Mouse (Mus musculus) kidney, embryonic 15.5 days (tissue): ENCODE measurements around the gene Antxr1. TPM values are rescaled to one million over a fixed set of nuclear protein-coding genes. Genes with fewer than 3 reads are reported as not detected.

Experiments used
- ATAC-seq: fragments of 200-750 bp; cut with Nextera tagmentation; replicated peaks from 2 replicates; pipeline ENCODE4 v1.8.0; 2017; ENCODE audit warnings: moderate TSS enrichment; ENCODE audit not compliant: low FRiP score
- H3K27ac ChIP-seq: fragments of 300-500 bp; sonication (generic); 2 replicates; pipeline ENCODE4 v1.5.1; 2015; ENCODE audit warnings: mild to moderate bottlenecking, inconsistent platforms
- H3K27me3 ChIP-seq: fragments of 300-500 bp; sonication (generic); 2 replicates; pipeline ENCODE4 v1.6.1; 2015; ENCODE audit warnings: inconsistent platforms
- H3K36me3 ChIP-seq: fragments of 300-500 bp; sonication (generic); 2 replicates; pipeline ENCODE4 v1.6.1; 2015; ENCODE audit warnings: inconsistent platforms
- H3K4me1 ChIP-seq: fragments of 300-500 bp; sonication (generic); 2 replicates; pipeline ENCODE4 v1.6.1; 2015; ENCODE audit warnings: inconsistent platforms
- H3K4me2 ChIP-seq: fragments of 300-500 bp; sonication (generic); 2 replicates; pipeline ENCODE4 v1.6.1; 2015; ENCODE audit warnings: moderate library complexity, mild to moderate bottlenecking, inconsistent platforms
- H3K4me3 ChIP-seq: fragments of 300-500 bp; sonication (generic); replicated peaks from 2 replicates; pipeline ENCODE4 v1.5.1; 2015; ENCODE audit warnings: mild to moderate bottlenecking, inconsistent platforms
- H3K9ac ChIP-seq: fragments of 300-500 bp; sonication (generic); 2 replicates; pipeline ENCODE4 v1.6.1; 2015; ENCODE audit warnings: mild to moderate bottlenecking, inconsistent platforms
- H3K9me3 ChIP-seq: fragments of 300-500 bp; sonication (generic); replicated peaks from 2 replicates; pipeline ENCODE4 v1.6.1; 2016; ENCODE audit warnings: inconsistent platforms
- WGBS: fragments of 180-500 bp; shearing (Covaris S2); methylation state at CpG from one replicate; pipeline ENCODE4 v1.1.7; 2015; ENCODE audit warnings: mixed read lengths; 5-methylcytosine and 5-hydroxymethylcytosine counted together
- polyA plus RNA-seq: library from polyadenylated mRNA; unstranded; fragments of >200 nt; fragmentation: Nextera tagmentation; extraction: Ambion mirVana; gene quantifications from 2 replicates; pipeline ENCODE4 v1.2.1, GENCODE M21; 2015

Antxr1 gene
- polyA plus RNA-seq, 1 experiment from 2014 or later: 6.2 TPM

GRCm38 (mm10) chr6:87170875-87171274 lies 164.7 kb downstream of the Antxr1 start:
- WGBS: 72% methylated on average over 6 of the region's 6 CpGs
- Histone ChIP-seq H3K4me2 (no peak overlapping the region), H3K36me3 (0 out of 2 replicates have a peak, but pooled peaks cover 6% of the 10 kb centered on the region), H3K27me3 (no peaks in the 10 kb centered on the region), H3K9ac (no peak overlapping the region), H3K4me3 (no peak overlapping the region), H3K9me3 (no peaks in the 10 kb centered on the region), H3K27ac (no peak overlapping the region), H3K4me1 (no peaks in the 10 kb centered on the region)
- ATAC-seq: no peak

DNA sequence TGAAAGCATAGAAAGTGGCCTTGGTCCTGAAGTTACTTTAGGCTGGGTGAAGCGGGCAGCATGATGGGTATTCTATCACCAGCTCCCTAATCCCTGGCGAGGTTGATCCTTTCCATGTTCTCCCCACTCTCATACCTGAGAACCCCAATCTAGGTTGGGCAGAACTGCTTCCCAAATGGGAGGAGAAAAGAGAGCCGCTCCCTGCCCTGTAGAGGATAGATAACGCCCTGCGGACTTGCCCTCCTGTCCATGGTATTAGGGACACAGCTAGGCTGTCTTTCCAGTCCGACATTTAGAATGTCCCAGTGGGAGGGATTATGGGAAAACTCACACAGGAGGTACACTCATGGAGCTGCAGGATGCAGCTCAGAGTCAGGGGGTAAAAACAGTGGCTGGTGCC lies 165.3 kb downstream of the Antxr1 start:
- Histone ChIP-seq H3K27me3 (no peaks in the 10 kb centered on the region), H3K9ac (no peak overlapping the region), H3K27ac (no peak overlapping the region), H3K36me3 (0 out of 2 replicates have a peak, but pooled peaks cover 2% of the 10 kb centered on the region), H3K4me3 (no peak overlapping the region), H3K9me3 (no peaks in the 10 kb centered on the region), H3K4me1 (no peaks in the 10 kb centered on the region), H3K4me2 (no peak overlapping the region)
- WGBS: 87% methylated on average over 6 of the region's 6 CpGs
- no peak for ATAC-seq

- H3K27ac ChIP-seq: no peak overlapping the region
- H3K4me3 ChIP-seq: no peak overlapping the region
- no peaks in the 10 kb centered on the region for H3K4me1 ChIP-seq
- H3K27me3 ChIP-seq: no peaks in the 10 kb centered on the region
- 86% methylated on average over 9 of the region's 9 CpGs for WGBS
- no peak overlapping the region for H3K9ac ChIP-seq
- no peaks in the 10 kb centered on the region for H3K9me3 ChIP-seq
- no peak overlapping the region for H3K4me2 ChIP-seq
- no peak for ATAC-seq
- H3K36me3 ChIP-seq: 0 out of 2 replicates have a peak, but pooled peaks cover 2% of the 10 kb centered on the region
Observed at GRCm38 (mm10) chr6:87168021-87168420, 167.6 kb downstream of the Antxr1 start.

GRCm38 (mm10) chr6:87166673-87167305 lies 168.8 kb downstream of the Antxr1 start:
- ATAC-seq: no peak
- Histone ChIP-seq H3K9me3 (no peaks in the 10 kb centered on the region), H3K4me1 (peaks cover 2% of the 10 kb centered on the region; the same call in 1 of the 2 replicates), H3K27me3 (no peaks in the 10 kb centered on the region), H3K4me2 (no peak overlapping the region), H3K4me3 (no peak overlapping the region), H3K9ac (no peak overlapping the region), H3K27ac (no peak overlapping the region), H3K36me3 (0 out of 2 replicates have a peak, but pooled peaks cover 2% of the 10 kb centered on the region)
- 71% methylated on average over 12 of the region's 12 CpGs for WGBS

GRCm38 (mm10) chr6:87165536-87166311 lies 169.9 kb downstream of the Antxr1 start:
- 53% methylated on average over 8 of the region's 8 CpGs for WGBS

GRCm38 (mm10) chr6:87161391-87162263 lies 174.0 kb downstream of the Antxr1 start:
- Histone ChIP-seq H3K9ac (no peak overlapping the region), H3K4me2 (no peak overlapping the region), H3K4me3 (no peak overlapping the region), H3K4me1 (peaks cover 18% of the 10 kb centered on the region), H3K36me3 (0 out of 2 replicates have a peak, but pooled peaks cover 2% of the 10 kb centered on the region), H3K9me3 (no peaks in the 10 kb centered on the region), H3K27ac (no peak overlapping the region), H3K27me3 (no peaks in the 10 kb centered on the region)
- WGBS: 47% methylated on average over 12 of the region's 12 CpGs
- no peak for ATAC-seq

More at GRCm38 (mm10) chr6:87165536-87166311, 169.9 kb downstream of the Antxr1 start:
- Histone ChIP-seq H3K27me3 (no peaks in the 10 kb centered on the region), H3K27ac (no peak overlapping the region), H3K4me2 (no peak overlapping the region), H3K4me3 (no peak overlapping the region), H3K36me3 (0 out of 2 replicates have a peak, but pooled peaks cover 2% of the 10 kb centered on the region), H3K4me1 (peaks cover 6% of the 10 kb centered on the region; the same call in 1 of the 2 replicates), H3K9me3 (no peaks in the 10 kb centered on the region), H3K9ac (no peak overlapping the region)
- no peak for ATAC-seq

- ATAC-seq: no peak
- H3K9me3 ChIP-seq: no peaks in the 10 kb centered on the region
- H3K27ac ChIP-seq: peak overlapping the region; percentile 45; the same call in 1 of the 2 replicates
- peaks cover 18% of the 10 kb centered on the region for H3K4me1 ChIP-seq
- WGBS: 60% methylated on average over 5 of the region's 5 CpGs
- no peak overlapping the region for H3K4me2 ChIP-seq
- no peak overlapping the region for H3K9ac ChIP-seq
- no peak overlapping the region for H3K4me3 ChIP-seq
- no peaks in the 10 kb centered on the region for H3K27me3 ChIP-seq
- H3K36me3 ChIP-seq: 0 out of 2 replicates have a peak, but pooled peaks cover 2% of the 10 kb centered on the region
Observed at GRCm38 (mm10) chr6:87160196-87160595, 175.4 kb downstream of the Antxr1 start.

DNA sequence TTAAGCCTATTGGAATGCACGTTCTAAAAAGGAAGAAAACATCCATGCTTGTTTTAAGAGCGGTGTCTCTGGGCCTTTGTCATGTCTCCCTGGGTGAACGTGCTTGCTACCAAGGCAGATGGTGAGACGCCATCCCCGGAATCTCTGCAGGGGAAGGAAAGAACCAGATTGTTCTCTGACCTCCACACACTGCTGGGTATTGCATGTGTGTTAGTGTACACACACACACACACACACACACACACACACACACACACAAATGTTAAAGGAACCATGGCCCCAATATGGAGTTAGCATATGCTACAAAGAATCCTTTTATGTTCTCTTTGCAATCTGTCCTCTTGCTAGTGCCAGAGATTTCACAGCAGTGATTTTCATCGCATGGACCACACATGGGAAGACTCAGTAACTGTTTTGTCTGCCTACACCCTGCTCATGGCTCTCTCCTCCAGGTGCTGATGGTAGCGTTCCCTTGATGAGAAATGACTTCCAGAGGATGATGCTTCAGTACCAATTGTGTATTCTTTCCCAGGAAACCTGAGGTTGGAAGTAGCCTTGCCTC lies 177.5 kb downstream of the Antxr1 start:
- H3K27ac ChIP-seq: no peak overlapping the region
- no peaks in the 10 kb centered on the region for H3K9me3 ChIP-seq
- H3K4me2 ChIP-seq: no peak overlapping the region
- no peaks in the 10 kb centered on the region for H3K36me3 ChIP-seq
- H3K4me1 ChIP-seq: peaks cover 18% of the 10 kb centered on the region
- WGBS: 85% methylated on average over 7 of the region's 7 CpGs
- H3K9ac ChIP-seq: no peak overlapping the region
- no peak for ATAC-seq
- H3K27me3 ChIP-seq: no peaks in the 10 kb centered on the region
- H3K4me3 ChIP-seq: no peak overlapping the region

DNA sequence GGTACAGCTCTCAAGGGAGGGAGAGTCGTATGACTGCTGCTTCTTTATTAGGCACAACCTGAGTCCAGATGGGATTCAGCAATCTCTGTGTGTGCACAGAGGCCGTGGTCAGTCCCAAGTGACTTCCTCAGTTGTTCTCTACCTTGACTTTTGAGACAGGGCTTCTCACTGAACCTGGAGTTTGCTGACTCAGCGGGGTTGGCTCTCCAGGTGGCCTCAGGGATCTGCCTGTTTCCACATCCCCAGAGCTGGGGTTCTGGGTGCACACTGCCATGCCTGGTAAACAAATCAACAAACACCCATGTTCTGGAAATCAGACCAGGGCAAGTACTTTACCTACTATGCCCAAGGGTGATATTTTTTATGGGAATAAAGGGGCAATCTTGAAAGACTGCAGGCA lies 181.8 kb downstream of the Antxr1 start:
- WGBS: 86% methylated on average over 3 of the region's 3 CpGs
- H3K9me3 ChIP-seq: no peaks in the 10 kb centered on the region
- ATAC-seq: no peak
- peaks cover 5% of the 10 kb centered on the region; the same call in 1 of the 2 replicates for H3K4me1 ChIP-seq
- no peak overlapping the region for H3K4me2 ChIP-seq
- H3K27ac ChIP-seq: no peak overlapping the region
- no peak overlapping the region for H3K4me3 ChIP-seq
- no peaks in the 10 kb centered on the region for H3K36me3 ChIP-seq
- no peak overlapping the region for H3K9ac ChIP-seq
- no peaks in the 10 kb centered on the region for H3K27me3 ChIP-seq

- ATAC-seq: no peak
- no peaks in the 10 kb centered on the region for H3K36me3 ChIP-seq
- no peak overlapping the region for H3K4me2 ChIP-seq
- no peak overlapping the region for H3K4me3 ChIP-seq
- H3K27ac ChIP-seq: no peak overlapping the region
- H3K9ac ChIP-seq: no peak overlapping the region
- H3K27me3 ChIP-seq: no peaks in the 10 kb centered on the region
- H3K4me1 ChIP-seq: 0 out of 2 replicates have a peak, but pooled peaks cover 5% of the 10 kb centered on the region
- no peaks in the 10 kb centered on the region for H3K9me3 ChIP-seq
- WGBS: 84% methylated on average over 7 of the region's 7 CpGs
Observed at GRCm38 (mm10) chr6:87153231-87153580, 182.4 kb downstream of the Antxr1 start.

GRCm38 (mm10) chr6:87152461-87153230 lies 183.0 kb downstream of the Antxr1 start:
- ATAC-seq: no peak
- no peaks in the 10 kb centered on the region for H3K36me3 ChIP-seq
- H3K4me3 ChIP-seq: no peak overlapping the region
- no peaks in the 10 kb centered on the region for H3K9me3 ChIP-seq
- no peak overlapping the region for H3K4me2 ChIP-seq
- H3K9ac ChIP-seq: no peak overlapping the region
- H3K27me3 ChIP-seq: no peaks in the 10 kb centered on the region
- 66% methylated on average over 21 of the region's 21 CpGs for WGBS
- H3K4me1 ChIP-seq: 0 out of 2 replicates have a peak, but pooled peaks cover 5% of the 10 kb centered on the region
- H3K27ac ChIP-seq: no peak overlapping the region
